Mouse (Mus musculus): ENCODE results near the gene Phactr1. TPM values are rescaled to one million over a fixed set of nuclear protein-coding genes. Genes with fewer than 3 reads are reported as not detected.

Gene Phactr1
- total and polyA plus RNA-seq, 2 experiments: 0.16 to 0.28 TPM

- Histone ChIP-seq H3K27me3 (ENCODE audit: control insufficient read depth, insufficient read depth, low read length) (no peaks in the 10 kb centered on the region), H3K4me3 (ENCODE audit: insufficient read depth, low read depth, low read length) (no peak overlapping the region), H3K4me1 (ENCODE audit: control insufficient read depth, insufficient read depth, low read length) (no peaks in the 10 kb centered on the region), H3K79me2 (ENCODE audit: control insufficient read depth, insufficient read depth, low read length) (no peaks in the 10 kb centered on the region), H3K36me3 (ENCODE audit: control insufficient read depth, insufficient read depth, low read length) (no peaks in the 10 kb centered on the region), H3K27ac (replicated peaks; ENCODE audit: insufficient read depth, low read depth, low read length) (no peak overlapping the region), H3K9ac (ENCODE audit: low read depth, low read length) (no peak overlapping the region)
- 80% methylated on average over 10 of the region's 10 CpGs for WGBS
- no peak for TF ChIP-seq CTCF (IDR thresholded peaks at IDR 0.05; ENCODE audit: low read depth, low read length)
- TF ChIP-seq POLR2A (IDR thresholded peaks at IDR 0.05; ENCODE audit: extremely low read depth, insufficient read depth, low read length): no peak
- no peak for DNase-seq (ENCODE audit: extremely low read depth, low read depth, low spot score)
Measured at GRCm38 (mm10) chr13:42852086-42852485, 171.7 kb downstream of the Phactr1 start.

- H3K27me3 ChIP-seq (ENCODE audit: control insufficient read depth, insufficient read depth, low read length): no peaks in the 10 kb centered on the region
- no peak overlapping the region for H3K27ac ChIP-seq (replicated peaks; ENCODE audit: insufficient read depth, low read depth, low read length)
- H3K36me3 ChIP-seq (ENCODE audit: control insufficient read depth, insufficient read depth, low read length): no peaks in the 10 kb centered on the region
- DNase-seq (ENCODE audit: extremely low read depth, low read depth, low spot score): no peak
- no peak overlapping the region for H3K4me3 ChIP-seq (ENCODE audit: insufficient read depth, low read depth, low read length)
- TF ChIP-seq POLR2A (IDR thresholded peaks at IDR 0.05; ENCODE audit: extremely low read depth, insufficient read depth, low read length): no peak
- H3K4me1 ChIP-seq (ENCODE audit: control insufficient read depth, insufficient read depth, low read length): no peaks in the 10 kb centered on the region
- no peak overlapping the region for H3K9ac ChIP-seq (ENCODE audit: low read depth, low read length)
- H3K79me2 ChIP-seq (ENCODE audit: control insufficient read depth, insufficient read depth, low read length): no peaks in the 10 kb centered on the region
- WGBS: 37% methylated on average over 11 of the region's 11 CpGs
Measured at GRCm38 (mm10) chr13:42853900-42854595, 173.6 kb downstream of the Phactr1 start.

GRCm38 (mm10) chr13:42866162-42866941, 185.9 kb downstream of the Phactr1 start:
- Histone ChIP-seq H3K36me3 (ENCODE audit: control insufficient read depth, insufficient read depth, low read length) (no peaks in the 10 kb centered on the region), H3K27ac (replicated peaks; ENCODE audit: insufficient read depth, low read depth, low read length) (0 out of 2 replicates have a peak overlapping the region, but pooled peaks have one; percentile 24), H3K9ac (ENCODE audit: low read depth, low read length) (peak overlapping the region; percentile 57), H3K4me1 (ENCODE audit: control insufficient read depth, insufficient read depth, low read length) (no peaks in the 10 kb centered on the region), H3K27me3 (ENCODE audit: control insufficient read depth, insufficient read depth, low read length) (0 out of 2 replicates have a peak, but pooled peaks cover 4% of the 10 kb centered on the region), H3K4me3 (ENCODE audit: insufficient read depth, low read depth, low read length) (peak overlapping the region; percentile 75), H3K79me2 (ENCODE audit: control insufficient read depth, insufficient read depth, low read length) (no peaks in the 10 kb centered on the region)
- TF ChIP-seq POLR2A (IDR thresholded peaks at IDR 0.05; ENCODE audit: extremely low read depth, insufficient read depth, low read length) (no peak), CTCF (IDR thresholded peaks at IDR 0.05; ENCODE audit: low read depth, low read length) (no peak)
- DNase-seq (ENCODE audit: extremely low read depth, low read depth, low spot score): peak; percentile 1
- WGBS: 4% methylated on average over 21 of the region's 21 CpGs

GRCm38 (mm10) chr13:42867026-42867425, 186.6 kb downstream of the Phactr1 start:
- Histone ChIP-seq H3K79me2 (ENCODE audit: control insufficient read depth, insufficient read depth, low read length) (no peaks in the 10 kb centered on the region), H3K4me3 (ENCODE audit: insufficient read depth, low read depth, low read length) (peak overlapping the region; percentile 75), H3K36me3 (ENCODE audit: control insufficient read depth, insufficient read depth, low read length) (no peaks in the 10 kb centered on the region), H3K9ac (ENCODE audit: low read depth, low read length) (no peak overlapping the region), H3K4me1 (ENCODE audit: control insufficient read depth, insufficient read depth, low read length) (no peaks in the 10 kb centered on the region), H3K27me3 (ENCODE audit: control insufficient read depth, insufficient read depth, low read length) (0 out of 2 replicates have a peak, but pooled peaks cover 4% of the 10 kb centered on the region), H3K27ac (replicated peaks; ENCODE audit: insufficient read depth, low read depth, low read length) (no peak overlapping the region)
- DNase-seq (ENCODE audit: extremely low read depth, low read depth, low spot score): no peak
- no peak for TF ChIP-seq CTCF (IDR thresholded peaks at IDR 0.05; ENCODE audit: low read depth, low read length)
- no peak for TF ChIP-seq POLR2A (IDR thresholded peaks at IDR 0.05; ENCODE audit: extremely low read depth, insufficient read depth, low read length)
- 30% methylated on average over 6 of the region's 6 CpGs for WGBS

- TF ChIP-seq CTCF (IDR thresholded peaks at IDR 0.05; ENCODE audit: low read depth, low read length) (no peak), POLR2A (IDR thresholded peaks at IDR 0.05; ENCODE audit: extremely low read depth, insufficient read depth, low read length) (no peak)
- Histone ChIP-seq H3K27ac (replicated peaks; ENCODE audit: insufficient read depth, low read depth, low read length) (no peak overlapping the region), H3K4me1 (ENCODE audit: control insufficient read depth, insufficient read depth, low read length) (no peaks in the 10 kb centered on the region), H3K79me2 (ENCODE audit: control insufficient read depth, insufficient read depth, low read length) (no peaks in the 10 kb centered on the region), H3K9ac (ENCODE audit: low read depth, low read length) (no peak overlapping the region), H3K27me3 (ENCODE audit: control insufficient read depth, insufficient read depth, low read length) (0 out of 2 replicates have a peak, but pooled peaks cover 3% of the 10 kb centered on the region), H3K36me3 (ENCODE audit: control insufficient read depth, insufficient read depth, low read length) (no peaks in the 10 kb centered on the region), H3K4me3 (ENCODE audit: insufficient read depth, low read depth, low read length) (no peak overlapping the region)
- DNase-seq (ENCODE audit: extremely low read depth, low read depth, low spot score): no peak
- 48% methylated on average over 1 of the region's 1 CpGs for WGBS
Measured at GRCm38 (mm10) chr13:42872125-42872524, 191.7 kb downstream of the Phactr1 start.
